Mouse (Mus musculus) liver, embryonic 14.5 days (tissue): ENCODE results near the gene Gm10037.
"Not testable (repeated sequence)": the region's sequence is repeated elsewhere in the genome, so short reads cannot be mapped to it uniquely, and the experiment has no call there.

Source experiments
- CTCF ChIP-seq: IDR thresholded peaks from 2 replicates; pipeline ENCODE4 v1.5.1; 2016; ENCODE audit warnings: antibody characterized with exemption, low read depth, control low read depth
- EP300 ChIP-seq: IDR thresholded peaks from 2 replicates; pipeline ENCODE4 v1.6.1; 2016; ENCODE audit warnings: antibody characterized with exemption, low read depth

- TF ChIP-seq CTCF = peak; percentile 13; the same call in 1 of the 2 replicates
- TF ChIP-seq EP300 = not testable (repeated sequence)
Observed at GRCm38 (mm10) chr13:67833137-67833536, 2.2 kb downstream of the Gm10037 start.
